Mouse (Mus musculus) heart, adult 11 months (tissue): ENCODE data around the gene Vmn1r49.
"Not testable (repeated sequence)": the region's sequence is repeated elsewhere in the genome, so short reads cannot be mapped to it uniquely, and the experiment has no call there.

Source experiments
- DNase-seq: peaks from one replicate; pipeline ENCODE4 v3.0.0; 2022

Gene Vmn1r49

DNA sequence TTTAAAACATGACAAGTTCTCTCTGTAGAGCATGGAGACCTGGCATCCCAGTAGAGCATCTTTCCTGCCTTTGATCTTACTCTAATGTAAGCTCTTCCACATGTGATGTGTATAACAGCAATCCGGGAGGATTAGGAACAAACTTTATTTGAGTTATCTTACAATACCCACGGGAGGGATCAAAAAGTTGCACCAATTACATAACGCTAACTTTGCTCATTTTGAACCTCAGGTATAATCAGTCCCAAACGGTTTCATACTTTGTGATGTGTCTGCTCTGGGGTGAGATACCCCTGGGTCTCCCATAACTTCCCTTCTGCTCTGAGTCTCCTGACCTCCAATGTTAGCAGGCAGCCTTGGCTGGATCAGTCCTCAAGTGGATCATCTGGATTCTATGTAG is at the start of gene Vmn1r49:
Gene Vmn1r49 (minus strand): TSS at position 101 of the 400 bp plus-strand sequence.
- peak; percentile 64 for DNase-seq

DNA sequence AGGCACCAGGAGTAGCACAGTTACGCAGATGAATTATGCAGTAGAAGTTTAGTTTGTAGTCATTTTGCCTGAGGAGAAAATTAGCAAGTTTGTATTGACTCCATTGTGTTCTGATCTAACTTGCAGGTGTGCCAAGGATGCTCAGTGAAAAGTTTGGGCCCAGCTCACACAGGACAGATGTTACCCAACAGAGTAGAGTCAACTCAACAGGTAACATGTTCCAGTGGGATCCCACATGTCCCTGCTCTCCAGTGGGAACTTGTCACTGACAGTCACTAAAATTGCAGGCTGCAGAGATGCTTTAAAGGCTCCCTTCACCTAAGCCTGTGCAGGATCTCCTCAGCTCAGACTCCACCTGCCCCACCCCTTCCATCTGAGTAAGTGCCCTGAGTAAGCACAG is 44.0 kb upstream of the Vmn1r49 start, which contains the start of gene Vmn1r51:
Gene Vmn1r51 (plus strand): TSS at position 301 of the 400 bp plus-strand sequence.
- DNase-seq, result not testable (repeated sequence)

GRCm38 (mm10) chr6:90101130-90101529 is 22.8 kb upstream of the Vmn1r49 start, which contains the start of gene Vmn1r50:
Vmn1r50 (plus strand) TSS chr6:90101430.
- peak; percentile 45 for DNase-seq

- peak; percentile 48 for DNase-seq
Measured at GRCm38 (mm10) chr6:90100566-90100965, 22.3 kb upstream of the Vmn1r49 start.

DNA sequence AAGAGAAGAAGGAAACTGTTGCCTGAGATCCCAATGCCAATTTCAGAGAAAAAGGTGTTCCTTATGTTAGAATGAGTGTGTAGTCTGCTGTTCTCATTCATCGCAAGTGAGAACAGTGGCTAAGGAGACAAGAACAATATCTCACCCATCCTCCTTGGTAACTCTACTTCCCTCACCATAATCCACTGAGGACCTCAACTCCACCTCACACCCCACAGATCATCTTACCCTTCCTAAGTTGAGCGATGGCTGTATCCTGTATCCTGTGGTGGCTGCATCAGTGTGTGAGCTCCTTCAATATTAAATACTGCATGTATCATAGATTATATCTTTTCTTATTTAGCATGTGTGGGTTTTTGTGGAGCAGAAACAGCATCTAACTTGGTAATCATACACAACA is 41.6 kb downstream of the Vmn1r49 start, which contains the start of gene Vmn1r48:
Gene Vmn1r48 (minus strand): TSS at position 101 of the 400 bp plus-strand sequence.
- not testable (repeated sequence) for DNase-seq
